Mouse (Mus musculus): ENCODE data around the gene H2-Oa. TPM values are rescaled to one million over a fixed set of nuclear protein-coding genes. Genes with fewer than 3 reads are reported as not detected.

The H2-Oa gene
- polyA plus RNA-seq, 1 experiment from 2014 or later: 0.25 TPM

DNA sequence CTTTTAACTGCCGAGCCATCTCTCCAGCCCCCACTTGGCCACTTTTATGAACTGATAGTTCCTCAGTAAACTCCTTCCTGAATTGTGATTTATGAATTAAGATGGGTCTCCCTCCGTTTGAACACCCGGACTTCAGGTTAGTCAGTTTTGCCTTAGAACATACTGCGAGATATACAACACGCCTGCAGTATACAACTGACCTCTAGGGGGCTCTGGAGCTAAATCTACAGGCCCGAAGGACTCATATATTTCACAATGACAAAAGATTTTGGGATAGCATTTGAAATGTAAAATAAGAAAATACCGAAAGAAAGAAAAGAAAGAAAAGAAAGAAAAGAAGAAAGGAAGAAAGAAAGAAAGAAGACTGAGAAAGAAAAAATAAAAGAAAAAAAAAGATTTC lies 16.9 kb upstream of the H2-Oa start:
- ATAC-seq (ENCODE audit: low FRiP score, low TSS enrichment) (no peak), DNase-seq (ENCODE audit: low spot score) (peak; percentile 65)
- no peak overlapping the region for H3K27ac ChIP-seq (replicated peaks)
- H3K4me3 ChIP-seq (ENCODE audit: low read depth, low read length): no peak overlapping the region
- 37% methylated on average over 7 of the region's 7 CpGs for WGBS
- H3K4me1 ChIP-seq (replicated peaks; ENCODE audit: control insufficient read depth, insufficient read depth): no peaks in the 10 kb centered on the region
- no peak overlapping the region for H3K9ac ChIP-seq (ENCODE audit: low read length)
- H3K4me2 ChIP-seq (replicated peaks; ENCODE audit: low read depth): no peak overlapping the region
- H3K27me3 ChIP-seq (ENCODE audit: control insufficient read depth, insufficient read depth, low read length): no peaks in the 10 kb centered on the region
- H3K36me3 ChIP-seq (ENCODE audit: control insufficient read depth, insufficient read depth, low read length): no peaks in the 10 kb centered on the region
- H3K9me3 ChIP-seq (ENCODE audit: control insufficient read depth, low read length): no peaks in the 10 kb centered on the region
- TF ChIP-seq CTCF (IDR thresholded peaks at IDR 0.05; ENCODE audit: low read depth) (peak; percentile 74), EP300 (optimal IDR thresholded peaks at IDR 0.05) (no peak)

GRCm38 (mm10) chr17:34077549-34077948 lies 14.6 kb upstream of the H2-Oa start:
- TF ChIP-seq EP300 (optimal IDR thresholded peaks at IDR 0.05) (no peak), CTCF (IDR thresholded peaks at IDR 0.05; ENCODE audit: low read depth) (peak; percentile 87)
- no peaks in the 10 kb centered on the region for H3K36me3 ChIP-seq (ENCODE audit: control insufficient read depth, insufficient read depth, low read length)
- H3K9me3 ChIP-seq (ENCODE audit: control insufficient read depth, low read length): no peaks in the 10 kb centered on the region
- no peak overlapping the region for H3K4me2 ChIP-seq (replicated peaks; ENCODE audit: low read depth)
- DNase-seq (ENCODE audit: low spot score) (peak; percentile 82), ATAC-seq (ENCODE audit: low FRiP score, low TSS enrichment) (no peak)
- no peak overlapping the region for H3K9ac ChIP-seq (ENCODE audit: low read length)
- no peaks in the 10 kb centered on the region for H3K27me3 ChIP-seq (ENCODE audit: control insufficient read depth, insufficient read depth, low read length)
- H3K27ac ChIP-seq (replicated peaks): no peak overlapping the region
- 1% methylated on average over 9 of the region's 9 CpGs for whole genome bisulfite sequencing
- no peak overlapping the region for H3K4me3 ChIP-seq (ENCODE audit: low read depth, low read length)
- H3K4me1 ChIP-seq (replicated peaks; ENCODE audit: control insufficient read depth, insufficient read depth): no peaks in the 10 kb centered on the region

DNA sequence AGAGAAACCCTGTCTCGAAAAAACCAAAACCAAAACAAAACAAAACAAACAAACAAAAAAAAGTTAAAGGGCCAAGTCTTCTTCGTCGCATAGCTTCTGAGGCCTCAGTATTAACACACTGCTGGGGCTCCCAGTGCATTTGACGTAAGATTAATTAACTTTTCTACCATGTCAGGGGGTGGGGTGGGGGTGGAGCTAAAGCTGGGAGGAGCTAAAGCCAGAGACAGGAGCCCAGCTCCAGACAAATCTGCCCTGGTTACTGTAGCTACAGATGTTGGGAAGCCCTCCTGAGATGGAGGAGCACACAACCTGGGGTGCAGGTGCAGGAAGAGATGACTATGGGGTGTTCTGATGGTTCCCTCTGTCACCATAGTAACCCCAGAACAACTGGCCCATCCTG lies 14.0 kb upstream of the H2-Oa start:
- H3K4me1 ChIP-seq (replicated peaks; ENCODE audit: control insufficient read depth, insufficient read depth): no peaks in the 10 kb centered on the region
- ATAC-seq (ENCODE audit: low FRiP score, low TSS enrichment): no peak
- no peak overlapping the region for H3K9ac ChIP-seq (ENCODE audit: low read length)
- no peak for TF ChIP-seq EP300 (optimal IDR thresholded peaks at IDR 0.05)
- no peak for TF ChIP-seq CTCF (IDR thresholded peaks at IDR 0.05; ENCODE audit: low read depth)
- no peaks in the 10 kb centered on the region for H3K27me3 ChIP-seq (ENCODE audit: control insufficient read depth, insufficient read depth, low read length)
- H3K9me3 ChIP-seq (ENCODE audit: control insufficient read depth, low read length): no peaks in the 10 kb centered on the region
- no peak overlapping the region for H3K4me3 ChIP-seq (ENCODE audit: low read depth, low read length)
- H3K27ac ChIP-seq (replicated peaks): no peak overlapping the region
- WGBS: 55% methylated on average over 4 of the region's 4 CpGs
- H3K36me3 ChIP-seq (ENCODE audit: control insufficient read depth, insufficient read depth, low read length): no peaks in the 10 kb centered on the region
- H3K4me2 ChIP-seq (replicated peaks; ENCODE audit: low read depth): no peak overlapping the region
- DNase-seq (ENCODE audit: low spot score): no peak

GRCm38 (mm10) chr17:34079002-34079401 lies 13.1 kb upstream of the H2-Oa start:
- H3K36me3 ChIP-seq (ENCODE audit: control insufficient read depth, insufficient read depth, low read length): no peaks in the 10 kb centered on the region
- no peak for DNase-seq (ENCODE audit: low spot score)
- no peaks in the 10 kb centered on the region for H3K4me1 ChIP-seq (replicated peaks; ENCODE audit: control insufficient read depth, insufficient read depth)
- TF ChIP-seq CTCF (IDR thresholded peaks at IDR 0.05; ENCODE audit: low read depth) (no peak), EP300 (optimal IDR thresholded peaks at IDR 0.05) (no peak)
- H3K4me3 ChIP-seq (ENCODE audit: low read depth, low read length): no peak overlapping the region
- WGBS: 87% methylated on average over 11 of the region's 11 CpGs
- H3K4me2 ChIP-seq (replicated peaks; ENCODE audit: low read depth): no peak overlapping the region
- no peak overlapping the region for H3K27ac ChIP-seq (replicated peaks)
- ATAC-seq (ENCODE audit: low FRiP score, low TSS enrichment): no peak
- no peaks in the 10 kb centered on the region for H3K9me3 ChIP-seq (ENCODE audit: control insufficient read depth, low read length)
- H3K9ac ChIP-seq (ENCODE audit: low read length): no peak overlapping the region
- H3K27me3 ChIP-seq (ENCODE audit: control insufficient read depth, insufficient read depth, low read length): no peaks in the 10 kb centered on the region

DNA sequence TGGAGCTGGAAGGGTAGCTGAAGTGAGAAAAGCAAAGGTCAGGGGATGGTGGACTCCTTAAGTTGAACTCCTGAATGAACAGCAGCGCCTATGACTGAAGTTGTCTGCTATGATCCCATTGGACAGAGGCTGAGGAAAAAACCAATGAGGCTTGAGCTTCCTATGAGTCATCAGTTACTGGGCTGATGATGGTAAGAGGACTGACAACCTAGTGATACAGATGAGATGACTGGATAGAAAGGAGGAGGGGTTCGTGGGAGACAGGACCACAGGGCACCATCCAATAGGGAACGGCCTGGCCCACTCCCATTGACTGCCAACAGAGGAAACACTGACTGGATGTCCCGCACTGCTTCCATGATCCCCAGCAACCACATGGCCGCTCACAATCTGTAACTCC lies 12.5 kb upstream of the H2-Oa start:
- TF ChIP-seq EP300 (optimal IDR thresholded peaks at IDR 0.05): no peak
- ATAC-seq (ENCODE audit: low FRiP score, low TSS enrichment): peak; percentile 78
- Histone ChIP-seq H3K4me2 (replicated peaks; ENCODE audit: low read depth) (no peak overlapping the region), H3K27ac (replicated peaks) (no peak overlapping the region), H3K9me3 (ENCODE audit: control insufficient read depth, low read length) (no peaks in the 10 kb centered on the region), H3K4me3 (ENCODE audit: low read depth, low read length) (no peak overlapping the region), H3K9ac (ENCODE audit: low read length) (no peak overlapping the region), H3K27me3 (ENCODE audit: control insufficient read depth, insufficient read depth, low read length) (no peaks in the 10 kb centered on the region), H3K4me1 (replicated peaks; ENCODE audit: control insufficient read depth, insufficient read depth) (no peaks in the 10 kb centered on the region), H3K36me3 (ENCODE audit: control insufficient read depth, insufficient read depth, low read length) (no peaks in the 10 kb centered on the region)
- 20% methylated on average over 5 of the region's 5 CpGs for WGBS
- peak; percentile 31 for DNase-seq (ENCODE audit: low spot score)

- Histone ChIP-seq H3K4me1 (replicated peaks; ENCODE audit: control insufficient read depth, insufficient read depth) (no peaks in the 10 kb centered on the region), H3K27me3 (ENCODE audit: control insufficient read depth, insufficient read depth, low read length) (no peaks in the 10 kb centered on the region), H3K4me2 (replicated peaks; ENCODE audit: low read depth) (no peak overlapping the region), H3K4me3 (ENCODE audit: low read depth, low read length) (no peak overlapping the region), H3K36me3 (ENCODE audit: control insufficient read depth, insufficient read depth, low read length) (no peaks in the 10 kb centered on the region), H3K9me3 (ENCODE audit: control insufficient read depth, low read length) (no peaks in the 10 kb centered on the region), H3K27ac (replicated peaks) (no peak overlapping the region), H3K9ac (ENCODE audit: low read length) (no peak overlapping the region)
- DNase-seq (ENCODE audit: low spot score) (no peak), ATAC-seq (ENCODE audit: low FRiP score, low TSS enrichment) (no peak)
- TF ChIP-seq CTCF (IDR thresholded peaks at IDR 0.05; ENCODE audit: low read depth) (no peak), EP300 (optimal IDR thresholded peaks at IDR 0.05) (no peak)
- 9% methylated on average over 8 of the region's 8 CpGs for WGBS
Observed at GRCm38 (mm10) chr17:34083104-34083503, 9.0 kb upstream of the H2-Oa start.
